ENCODE assay signal across 19 mouse cellular contexts in the genomic region with DNA sequence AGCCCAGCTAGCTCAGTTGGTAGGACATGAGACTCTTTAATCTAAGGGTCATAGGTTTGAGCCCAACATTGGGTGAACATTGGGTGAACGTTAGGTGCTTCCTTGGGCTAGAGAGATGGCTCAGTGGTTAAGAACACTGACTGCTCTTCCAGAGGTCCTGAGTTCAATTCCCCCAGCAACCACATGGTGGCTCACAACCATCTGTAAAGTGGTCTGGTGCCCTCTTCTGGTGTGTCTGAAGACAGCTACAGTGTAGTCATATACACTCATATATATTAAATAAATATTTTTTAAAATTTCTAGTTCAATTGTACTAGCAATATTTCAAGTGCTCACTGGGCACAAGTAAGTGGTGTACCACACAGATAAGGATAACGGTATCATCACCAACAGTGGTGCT. TPM values are rescaled to one million over a fixed set of nuclear protein-coding genes. Genes with fewer than 3 reads are reported as not detected.
DNase-seq lines count a peak whose midpoint lies in the region; ATAC-seq and TF ChIP-seq lines count a peak whose summit lies in the region.
"Had no signal": no experiment of that assay in that cellular context is flagged by ENCODE, and none has a peak within 500 bp of the region (broad histone marks: within the 10 kb centered on the region; RNA-seq: fewer than 3 reads in every experiment).

No protein-coding gene starts in this region.

- peak; percentile 39; the same call in 1 of the 2 replicates for TF ChIP-seq CTCF in forebrain, postnatal 0 days (IDR thresholded peaks at IDR 0.05; ENCODE audit: low read depth)
- peak; percentile 65 for TF ChIP-seq CTCF in layer of hippocampus, adult 2 months (conservative IDR thresholded peaks at IDR 0.05)
- peak; percentile 41 for TF ChIP-seq CTCF in midbrain, postnatal 0 days (IDR thresholded peaks at IDR 0.05)
- TF ChIP-seq CTCF in MEL (IDR thresholded peaks at IDR 0.05 in 2 of 3, conservative IDR thresholded peaks at IDR 0.05 in 1 of 3; ENCODE audit: control insufficient read depth in 1 of 3, insufficient read depth in 1 of 3, low read depth in 2 of 3, low read length in 3 of 3, poor library complexity in 1 of 3, severe bottlenecking in 1 of 3) = peak in 1 of 3 experiments; percentile 28; a peak in 1 of 6 replicates

- no peaks in the 10 kb centered on the region for H3K36me3 ChIP-seq in forebrain, postnatal 0 days (ENCODE audit: insufficient read depth)
- H3K36me3 ChIP-seq in forebrain, embryonic 15.5 days = no peaks in the 10 kb centered on the region
- H3K36me3 ChIP-seq in midbrain, postnatal 0 days (ENCODE audit: insufficient read depth, low read length) = no peaks in the 10 kb centered on the region
- H3K36me3 ChIP-seq in midbrain, embryonic 10.5 days = no peaks in the 10 kb centered on the region
- no peaks in the 10 kb centered on the region; a peak in 1 of 4 replicates for H3K36me3 ChIP-seq in MEL (ENCODE audit: control insufficient read depth in 1 of 2, insufficient read depth in 2 of 2, low read length in 2 of 2)
- H3K36me3 ChIP-seq: embryonic facial prominence, embryonic 15.5 days; heart, embryonic 13.5 days; hindbrain, embryonic 15.5 days; stomach, embryonic 15.5 days had no signal

- WGBS in forebrain, postnatal 0 days = 92% methylated on average over 2 of the region's 2 CpGs
- WGBS in forebrain, embryonic 15.5 days = 98% methylated on average over 2 of the region's 2 CpGs
- 100% methylated on average over 2 of the region's 2 CpGs for WGBS in midbrain, postnatal 0 days
- 93% methylated on average over 2 of the region's 2 CpGs for WGBS in midbrain, embryonic 10.5 days

- H3K4me3 ChIP-seq in forebrain, postnatal 0 days (ENCODE audit: low read depth, low read length) = no peak overlapping the region
- H3K4me3 ChIP-seq in forebrain, embryonic 15.5 days = no peak overlapping the region
- H3K4me3 ChIP-seq in layer of hippocampus, adult 2 months = no peak overlapping the region
- no peak overlapping the region for H3K4me3 ChIP-seq in midbrain, postnatal 0 days (ENCODE audit: low read depth, low read length)
- H3K4me3 ChIP-seq in midbrain, embryonic 10.5 days = no peak overlapping the region
- no peak overlapping the region for H3K4me3 ChIP-seq in MEL (ENCODE audit: control insufficient read depth in 1 of 2, insufficient read depth in 1 of 2, low read depth in 2 of 2, low read length in 2 of 2)
- H3K4me3 ChIP-seq: embryonic facial prominence, embryonic 15.5 days; heart, embryonic 13.5 days; hindbrain, embryonic 15.5 days; stomach, embryonic 15.5 days had no signal

- no peak for TF ChIP-seq POLR2A in MEL (IDR thresholded peaks at IDR 0.05; ENCODE audit: control insufficient read depth in 1 of 2, insufficient read depth in 1 of 2, low read depth in 1 of 2, low read length in 2 of 2, poor library complexity in 1 of 2)

- no peak for TF ChIP-seq RAD21 in MEL (IDR thresholded peaks at IDR 0.05; ENCODE audit: low read depth, low read length)

- H3K4me2 ChIP-seq in forebrain, postnatal 0 days (ENCODE audit: low read depth) = no peak overlapping the region
- no peak overlapping the region for H3K4me2 ChIP-seq in forebrain, embryonic 15.5 days (replicated peaks)
- no peak overlapping the region for H3K4me2 ChIP-seq in midbrain, postnatal 0 days (ENCODE audit: low read depth, low read length, poor library complexity, severe bottlenecking)
- H3K4me2 ChIP-seq: embryonic facial prominence, embryonic 15.5 days; heart, embryonic 13.5 days; hindbrain, embryonic 15.5 days; stomach, embryonic 15.5 days had no signal

- no peak for ATAC-seq in forebrain, postnatal 0 days
- ATAC-seq in forebrain, embryonic 15.5 days (replicated peaks) = no peak
- no peak for ATAC-seq in midbrain, postnatal 0 days (ENCODE audit: low FRiP score)

- H3K9ac ChIP-seq in forebrain, postnatal 0 days = no peak overlapping the region
- no peak overlapping the region for H3K9ac ChIP-seq in forebrain, embryonic 15.5 days (replicated peaks)
- no peak overlapping the region for H3K9ac ChIP-seq in midbrain, postnatal 0 days (replicated peaks; ENCODE audit: low read length, poor library complexity, severe bottlenecking)
- no peak overlapping the region for H3K9ac ChIP-seq in MEL (ENCODE audit: control insufficient read depth, low read depth, low read length, poor library complexity, severe bottlenecking)
- H3K9ac ChIP-seq: embryonic facial prominence, embryonic 15.5 days; heart, embryonic 13.5 days; hindbrain, embryonic 15.5 days; stomach, embryonic 15.5 days had no signal

- H3K4me1 ChIP-seq in forebrain, postnatal 0 days (ENCODE audit: insufficient read depth) = no peaks in the 10 kb centered on the region
- H3K4me1 ChIP-seq in forebrain, embryonic 15.5 days = peaks cover 5% of the 10 kb centered on the region
- H3K4me1 ChIP-seq in midbrain, postnatal 0 days (ENCODE audit: insufficient read depth, low read length) = no peaks in the 10 kb centered on the region
- peaks cover 6% of the 10 kb centered on the region for H3K4me1 ChIP-seq in midbrain, embryonic 10.5 days
- H3K4me1 ChIP-seq in MEL (ENCODE audit: control insufficient read depth in 1 of 2, insufficient read depth in 2 of 2, low read length in 2 of 2) = 0 out of 4 replicates have a peak, but pooled peaks cover 0 to 5% of the 10 kb centered on the region in 2 experiments

- H3K27me3 ChIP-seq in forebrain, postnatal 0 days (ENCODE audit: insufficient read depth, low read length) = no peaks in the 10 kb centered on the region
- no peaks in the 10 kb centered on the region for H3K27me3 ChIP-seq in forebrain, embryonic 15.5 days
- H3K27me3 ChIP-seq in midbrain, postnatal 0 days (ENCODE audit: insufficient read depth, low read length) = no peaks in the 10 kb centered on the region
- no peaks in the 10 kb centered on the region for H3K27me3 ChIP-seq in midbrain, embryonic 10.5 days (ENCODE audit: low read depth, poor library complexity, severe bottlenecking)
- no peaks in the 10 kb centered on the region for H3K27me3 ChIP-seq in MEL (ENCODE audit: control insufficient read depth in 1 of 2, insufficient read depth in 2 of 2, low read length in 2 of 2)
- H3K27me3 ChIP-seq: embryonic facial prominence, embryonic 15.5 days; heart, embryonic 13.5 days; hindbrain, embryonic 15.5 days; stomach, embryonic 15.5 days had no signal

- H3K27ac ChIP-seq in forebrain, postnatal 0 days (ENCODE audit: low read depth, low read length) = no peak overlapping the region
- no peak overlapping the region for H3K27ac ChIP-seq in forebrain, embryonic 15.5 days (replicated peaks)
- no peak overlapping the region for H3K27ac ChIP-seq in layer of hippocampus, adult 2 months
- no peak overlapping the region for H3K27ac ChIP-seq in midbrain, postnatal 0 days (ENCODE audit: low read depth, low read length)
- H3K27ac ChIP-seq in midbrain, embryonic 10.5 days (replicated peaks) = no peak overlapping the region
- H3K27ac ChIP-seq in MEL (ENCODE audit: control insufficient read depth, low read depth, low read length) = no peak overlapping the region
- H3K27ac ChIP-seq: embryonic facial prominence, embryonic 15.5 days; heart, embryonic 13.5 days; hindbrain, embryonic 15.5 days; stomach, embryonic 15.5 days had no signal

- no peaks in the 10 kb centered on the region for H3K9me3 ChIP-seq in forebrain, postnatal 0 days (ENCODE audit: low read length)
- no peaks in the 10 kb centered on the region for H3K9me3 ChIP-seq in forebrain, embryonic 15.5 days
- H3K9me3 ChIP-seq in midbrain, postnatal 0 days (ENCODE audit: low read length) = no peaks in the 10 kb centered on the region
- no peaks in the 10 kb centered on the region for H3K9me3 ChIP-seq in midbrain, embryonic 10.5 days (replicated peaks)
- H3K9me3 ChIP-seq in MEL (replicated peaks; ENCODE audit: insufficient read depth, low read length) = no peaks in the 10 kb centered on the region
- H3K9me3 ChIP-seq: embryonic facial prominence, embryonic 15.5 days; heart, embryonic 13.5 days; hindbrain, embryonic 15.5 days; stomach, embryonic 15.5 days had no signal

- no peaks in the 10 kb centered on the region; the same call in 1 of the 2 replicates for H3K79me2 ChIP-seq in MEL (ENCODE audit: control insufficient read depth, insufficient read depth, low read length, poor library complexity)

- no peak for DNase-seq in forebrain, postnatal 0 days
- DNase-seq in layer of hippocampus, adult 2 months (ENCODE audit: low spot score in 2 of 2) = no peak
- DNase-seq in layer of hippocampus, adult 9-11 months = no peak
- DNase-seq in midbrain, postnatal 0 days (ENCODE audit: low spot score) = no peak
- no peak for DNase-seq in midbrain, embryonic 10.5 days (ENCODE audit: low spot score)
- DNase-seq in MEL (ENCODE audit: low read depth, low spot score) = peak; percentile 16
- DNase-seq in c-Kit-positive CD71-positive TER-119-positive erythroid progenitor cells, embryonic 14.5 days (ENCODE audit: low spot score) = no peak
- DNase-seq: adrenal gland, adult 8-10 months; B cell, adult 2 months; embryo, embryonic 11 days; heart, adult 11 months; heart, postnatal 36 days; kidney, adult 11 months; kidney, postnatal 25 days had no signal

- TF ChIP-seq EP300 in MEL (IDR thresholded peaks at IDR 0.05; ENCODE audit: low read depth in 1 of 2, low read length in 2 of 2) = no peak

RNA-seq across cellular contexts. Expression of a gene that starts 4.3 kb away (rescaled TPM):
- total RNA-seq in forebrain, postnatal 0 days (2014; rRNA removed) = 14.2 and 15.5 TPM in 2 replicates
- 2.7 and 3.9 TPM in 2 replicates for polyA plus RNA-seq in forebrain, postnatal 0 days (2015; fragmentation: Nextera tagmentation; extraction: Ambion mirVana)
- 2.7 and 3.3 TPM in 2 replicates for polyA plus RNA-seq in forebrain, embryonic 15.5 days (2015; fragmentation: Nextera tagmentation; extraction: Ambion mirVana)
- total RNA-seq in layer of hippocampus, adult 2 months (2021) = 10 to 100 TPM; 30.6 to 31.1 TPM
- 12.2 and 15.0 TPM in 2 replicates for total RNA-seq in midbrain, postnatal 0 days (2014; rRNA removed)
- polyA plus RNA-seq in midbrain, postnatal 0 days (2015; fragmentation: Nextera tagmentation; extraction: Ambion mirVana) = 2.9 and 3.3 TPM in 2 replicates
- 0.82 and 1.1 TPM in 2 replicates for polyA plus RNA-seq in midbrain, embryonic 10.5 days (2016; fragmentation: Nextera tagmentation; extraction: Ambion mirVana)
- total RNA-seq in MEL (2012; rRNA removed) = 0.20 and 0.39 TPM in 2 replicates
- polyA plus RNA-seq in MEL (2012; ENCODE audit: insufficient read depth in 1 of 2, insufficient read length in 2 of 2, low read depth in 1 of 2, low replicate concordance in 2 of 2, missing spikeins in 1 of 2) = under 1 TPM in 1 of 2 experiments, not detected in 1; 0.32 TPM

RNA-seq across cellular contexts. Expression of a gene that starts 4.4 kb away (rescaled TPM):
- 20.8 and 28.2 TPM in 2 replicates for total RNA-seq in forebrain, postnatal 0 days (2014; rRNA removed)
- polyA plus RNA-seq in forebrain, postnatal 0 days (2015; fragmentation: Nextera tagmentation; extraction: Ambion mirVana) = 29.6 and 31.6 TPM in 2 replicates
- polyA plus RNA-seq in forebrain, embryonic 15.5 days (2015; fragmentation: Nextera tagmentation; extraction: Ambion mirVana) = 28.9 and 34.5 TPM in 2 replicates
- 10 to 100 TPM in 1 of 2 experiments, 1 to 10 TPM in 1; 9.8 to 13.6 TPM for total RNA-seq in layer of hippocampus, adult 2 months (2021)
- 18.5 and 18.8 TPM in 2 replicates for total RNA-seq in midbrain, postnatal 0 days (2014; rRNA removed)
- 26.0 and 31.1 TPM in 2 replicates for polyA plus RNA-seq in midbrain, postnatal 0 days (2015; fragmentation: Nextera tagmentation; extraction: Ambion mirVana)
- 37.3 and 40.7 TPM in 2 replicates for polyA plus RNA-seq in midbrain, embryonic 10.5 days (2016; fragmentation: Nextera tagmentation; extraction: Ambion mirVana)
- total RNA-seq in MEL (2012; rRNA removed) = 2.5 and 3.2 TPM in 2 replicates
- 10 to 100 TPM in 1 of 2 experiments, not detected in 1; 20.1 TPM for polyA plus RNA-seq in MEL (2012; ENCODE audit: insufficient read depth in 1 of 2, insufficient read length in 2 of 2, low read depth in 1 of 2, low replicate concordance in 2 of 2, missing spikeins in 1 of 2)
